Mouse (Mus musculus) cortical plate, adult 2 months (tissue): Measurements from ENCODE around the gene Dph3. TPM values are rescaled to one million over a fixed set of nuclear protein-coding genes. Genes with fewer than 3 reads are reported as not detected.

Experiments used
- H3K27ac ChIP-seq: fragments of 200-500 bp; 2 replicates; pipeline ENCODE4 v1.5.1; 2012; ENCODE audit warnings: low read length, control low read depth, inconsistent platforms; ENCODE audit not compliant: insufficient read depth
- H3K4me1 ChIP-seq: fragments of 200-500 bp; 2 replicates; pipeline ENCODE4 v1.6.1; 2011; ENCODE audit warnings: low read length; ENCODE audit not compliant: control insufficient read depth, insufficient read depth
- H3K4me3 ChIP-seq: fragments of 200-500 bp; 2 replicates; pipeline ENCODE4 v1.5.1; 2011; ENCODE audit warnings: mild to moderate bottlenecking, low read length, control low read depth; ENCODE audit not compliant: insufficient read depth
- CTCF ChIP-seq: fragments of 200-500 bp; IDR thresholded peaks from 2 replicates; pipeline ENCODE4 v1.5.1; 2011; ENCODE audit warnings: mild to moderate bottlenecking, control low read depth, low read length; ENCODE audit not compliant: insufficient read depth; ENCODE audit errors: extremely low read depth
- POLR2A ChIP-seq: fragments of 200-500 bp; IDR thresholded peaks from 2 replicates; pipeline ENCODE4 v1.6.1; 2011; ENCODE audit warnings: mild to moderate bottlenecking, low read length, control low read depth; ENCODE audit not compliant: insufficient read depth; ENCODE audit errors: extremely low read depth
- polyA plus RNA-seq: library from polyadenylated mRNA; depleted of rRNA; stranded (reverse); fragments of >200 nt; gene quantifications from 2 replicates; pipeline ENCODE4 v1.2.3, GENCODE M21; 2012

The Dph3 gene
- polyA plus RNA-seq, 1 experiment: 41.9 TPM

- Histone ChIP-seq H3K4me1 (no peaks in the 10 kb centered on the region), H3K4me3 (no peak overlapping the region), H3K27ac (no peak overlapping the region)
- TF ChIP-seq POLR2A (no peak), CTCF (no peak)
Observed at GRCm38 (mm10) chr14:32061398-32061797, 24.1 kb downstream of the Dph3 start.

GRCm38 (mm10) chr14:32057664-32058063 is 27.9 kb downstream of the Dph3 start:
- Histone ChIP-seq H3K4me1 (no peaks in the 10 kb centered on the region), H3K27ac (no peak overlapping the region)
- TF ChIP-seq POLR2A (no peak), CTCF (no peak)

GRCm38 (mm10) chr14:32056675-32057074 is 28.9 kb downstream of the Dph3 start:
- Histone ChIP-seq H3K27ac (no peak overlapping the region), H3K4me1 (no peaks in the 10 kb centered on the region), H3K4me3 (no peak overlapping the region)
- 0 out of 2 replicates have a peak, but pooled peaks have one; percentile 10 for TF ChIP-seq CTCF
- no peak for TF ChIP-seq POLR2A

More at GRCm38 (mm10) chr14:32057664-32058063, 27.9 kb downstream of the Dph3 start:
- no peak overlapping the region for H3K4me3 ChIP-seq

- no peak overlapping the region for H3K27ac ChIP-seq
- TF ChIP-seq POLR2A (no peak), CTCF (no peak)
- H3K4me3 ChIP-seq: no peak overlapping the region
- no peaks in the 10 kb centered on the region for H3K4me1 ChIP-seq
Observed at GRCm38 (mm10) chr14:32055781-32056180, 29.7 kb downstream of the Dph3 start.

GRCm38 (mm10) chr14:32054788-32055187 is 30.7 kb downstream of the Dph3 start:
- H3K4me1 ChIP-seq: no peaks in the 10 kb centered on the region
- H3K4me3 ChIP-seq: no peak overlapping the region
- no peak for TF ChIP-seq POLR2A
- no peak for TF ChIP-seq CTCF
- H3K27ac ChIP-seq: no peak overlapping the region

- Histone ChIP-seq H3K4me3 (no peak overlapping the region), H3K27ac (no peak overlapping the region), H3K4me1 (no peaks in the 10 kb centered on the region)
- TF ChIP-seq POLR2A: no peak
- no peak for TF ChIP-seq CTCF
Observed at GRCm38 (mm10) chr14:32053895-32054294, 31.6 kb downstream of the Dph3 start.

- Histone ChIP-seq H3K4me3 (no peak overlapping the region), H3K27ac (no peak overlapping the region), H3K4me1 (no peaks in the 10 kb centered on the region)
- TF ChIP-seq CTCF (no peak), POLR2A (no peak)
Observed at GRCm38 (mm10) chr14:32050171-32050570, 35.4 kb downstream of the Dph3 start.

- TF ChIP-seq CTCF: no peak
- no peak for TF ChIP-seq POLR2A
- Histone ChIP-seq H3K27ac (no peak overlapping the region), H3K4me3 (no peak overlapping the region), H3K4me1 (no peaks in the 10 kb centered on the region)
Observed at GRCm38 (mm10) chr14:32046357-32046756, 39.2 kb downstream of the Dph3 start.

GRCm38 (mm10) chr14:32042108-32042507 is 43.4 kb downstream of the Dph3 start:
- TF ChIP-seq POLR2A: no peak
- TF ChIP-seq CTCF: no peak
- Histone ChIP-seq H3K27ac (no peak overlapping the region), H3K4me1 (no peaks in the 10 kb centered on the region), H3K4me3 (no peak overlapping the region)

GRCm38 (mm10) chr14:32037661-32038252 is 47.8 kb downstream of the Dph3 start:
- Histone ChIP-seq H3K4me3 (no peak overlapping the region), H3K4me1 (no peaks in the 10 kb centered on the region), H3K27ac (no peak overlapping the region)
- TF ChIP-seq POLR2A: no peak
- no peak for TF ChIP-seq CTCF

GRCm38 (mm10) chr14:32036482-32036881 is 49.0 kb downstream of the Dph3 start:
- TF ChIP-seq CTCF: no peak
- TF ChIP-seq POLR2A: no peak
- H3K4me1 ChIP-seq: no peaks in the 10 kb centered on the region
- no peak overlapping the region for H3K4me3 ChIP-seq
- no peak overlapping the region for H3K27ac ChIP-seq
